Mouse (Mus musculus) Muller cell, postnatal 12 days (primary cell): ENCODE measurements around the gene Znhit2.

Experiments
- DNase-seq: peaks from one replicate; pipeline ENCODE4 v3.0.0-alpha.2; 2015; ENCODE audit errors: inconsistent ontology term

Znhit2 gene

DNA sequence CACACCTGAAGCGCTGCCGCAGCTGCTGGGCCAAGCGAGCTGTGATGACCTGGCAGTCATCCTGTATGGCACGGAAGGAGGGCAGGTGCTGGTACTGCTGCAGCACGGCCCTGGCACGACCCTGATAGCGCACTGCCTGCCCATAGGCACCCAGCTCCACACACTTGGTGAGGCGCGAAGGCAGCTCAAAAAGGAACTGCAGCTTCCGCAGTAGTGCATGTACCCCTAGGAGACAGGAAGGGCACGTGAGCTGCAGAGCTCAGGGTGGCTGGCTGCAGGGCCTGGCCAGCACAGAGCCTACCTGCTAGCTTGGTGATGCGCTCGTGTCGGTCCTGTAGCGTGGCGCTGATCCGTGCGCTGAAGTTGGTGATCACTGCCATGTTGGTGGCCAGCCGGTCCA is 10.3 kb downstream of the Znhit2 start:
- DNase-seq, result no peak

DNA sequence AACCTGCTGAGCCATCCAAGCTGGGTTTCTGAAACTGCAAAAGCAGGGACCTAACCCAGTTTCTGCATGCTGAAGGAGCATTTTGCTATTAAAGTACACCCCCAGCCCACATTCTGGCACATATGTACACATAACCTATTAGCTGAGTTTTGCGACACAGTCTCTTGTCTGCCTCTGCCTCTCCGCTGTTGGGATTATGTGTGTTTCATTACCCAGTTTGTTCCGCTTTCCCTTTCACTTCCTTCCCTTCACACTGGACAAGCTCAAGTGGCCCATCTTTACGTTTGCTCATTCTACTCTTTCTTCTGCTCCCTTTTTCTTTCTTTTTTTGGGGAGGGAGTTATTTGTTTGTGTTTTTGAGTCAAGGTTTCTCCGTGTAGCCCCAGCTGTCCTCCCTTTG is 12.9 kb downstream of the Znhit2 start:
- no peak for DNase-seq

DNA sequence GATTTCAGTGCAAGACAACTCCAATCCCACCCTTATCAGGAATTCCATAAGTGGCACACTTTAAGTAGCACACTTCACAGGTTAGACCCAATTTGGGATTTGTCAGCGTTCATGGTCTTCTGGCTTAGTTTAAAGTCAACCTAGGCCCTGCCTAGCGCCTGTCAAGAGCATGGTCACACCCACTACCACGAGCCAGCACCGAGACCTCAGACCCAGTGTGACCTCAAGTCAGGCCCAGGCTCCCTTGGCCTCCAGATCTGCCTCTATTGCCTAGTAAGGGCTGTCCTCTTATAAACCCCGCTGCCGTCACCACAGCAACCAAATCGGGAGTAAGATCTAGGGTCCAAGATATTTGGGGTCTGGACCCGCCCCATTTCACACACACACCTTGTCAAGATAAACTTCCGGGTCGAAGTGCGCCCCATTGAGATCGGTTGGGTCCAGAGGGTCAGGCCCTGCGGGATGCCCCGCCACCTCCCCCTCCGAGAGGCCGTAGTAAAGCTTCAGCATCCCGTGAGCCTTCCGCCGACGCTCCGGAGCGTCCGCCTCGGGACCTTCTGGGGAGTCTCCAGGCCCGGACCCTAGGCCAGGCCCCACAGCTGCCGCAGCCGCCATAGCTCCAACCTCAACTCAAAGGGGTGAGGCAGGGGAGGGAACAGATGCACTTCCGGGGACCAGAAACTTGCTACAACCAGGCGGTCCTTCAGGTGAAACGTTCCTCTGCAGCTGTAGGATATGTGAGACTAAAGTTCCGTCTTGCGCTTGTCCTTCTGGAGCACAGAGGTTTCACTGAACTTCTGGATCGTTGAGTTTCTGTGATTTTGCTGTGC is 15.8 kb downstream of the Znhit2 start, which contains the start of gene Vps51:
Vps51 (minus strand) TSS at position 668 of the 830 bp plus-strand sequence.
- DNase-seq, result peak; percentile 94

DNA sequence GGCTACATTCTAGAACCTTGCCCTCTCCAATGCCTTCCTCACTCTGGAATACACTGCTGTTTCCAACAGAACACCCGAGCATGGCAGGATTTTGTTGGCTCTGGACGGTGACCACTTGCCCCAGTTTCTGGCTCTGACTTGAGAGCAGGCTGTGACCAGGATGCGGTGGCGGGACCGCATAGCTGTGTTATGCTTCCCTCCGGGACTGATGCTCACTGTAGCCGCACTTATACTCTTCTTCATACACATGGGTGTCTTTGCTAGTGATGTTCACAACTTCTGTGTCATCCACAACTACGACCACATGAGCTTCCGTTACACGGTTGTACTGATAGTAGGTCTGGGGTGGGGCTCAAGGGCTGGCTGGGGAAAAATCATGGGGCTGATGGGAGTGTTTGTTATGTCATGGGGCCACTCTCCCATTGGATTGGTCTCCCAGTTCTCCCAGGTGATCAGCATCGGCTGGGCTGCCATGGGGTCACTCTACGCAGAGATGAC is 19.0 kb downstream of the Znhit2 start, which contains the start of gene Tmem262:
Tmem262 (plus strand) TSS at position 51 of the 498 bp plus-strand sequence.
- DNase-seq, result no peak

DNA sequence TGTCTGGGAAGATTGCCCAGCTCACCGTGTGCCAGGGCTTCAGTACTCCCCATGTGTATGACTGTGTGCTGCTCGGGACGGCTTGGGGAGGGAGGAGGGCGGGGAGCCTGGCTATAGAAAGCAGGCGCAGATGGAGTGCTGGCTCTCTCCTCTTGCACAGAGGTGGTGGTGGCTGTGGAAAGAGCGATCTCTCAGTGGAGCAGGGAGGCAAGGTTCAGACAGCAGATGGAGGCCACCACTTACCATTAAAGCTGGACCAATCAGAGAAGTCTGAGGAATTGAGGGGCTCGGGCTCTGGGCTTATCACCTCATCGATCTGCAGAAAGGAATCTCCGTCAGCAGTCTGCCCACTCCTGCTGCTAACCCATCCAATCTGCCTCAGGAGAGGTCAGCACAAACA is 21.2 kb downstream of the Znhit2 start, which contains the start of gene Gm28374:
Gm28374 (minus strand) TSS at position 101 of the 400 bp plus-strand sequence.
- no peak for DNase-seq

DNA sequence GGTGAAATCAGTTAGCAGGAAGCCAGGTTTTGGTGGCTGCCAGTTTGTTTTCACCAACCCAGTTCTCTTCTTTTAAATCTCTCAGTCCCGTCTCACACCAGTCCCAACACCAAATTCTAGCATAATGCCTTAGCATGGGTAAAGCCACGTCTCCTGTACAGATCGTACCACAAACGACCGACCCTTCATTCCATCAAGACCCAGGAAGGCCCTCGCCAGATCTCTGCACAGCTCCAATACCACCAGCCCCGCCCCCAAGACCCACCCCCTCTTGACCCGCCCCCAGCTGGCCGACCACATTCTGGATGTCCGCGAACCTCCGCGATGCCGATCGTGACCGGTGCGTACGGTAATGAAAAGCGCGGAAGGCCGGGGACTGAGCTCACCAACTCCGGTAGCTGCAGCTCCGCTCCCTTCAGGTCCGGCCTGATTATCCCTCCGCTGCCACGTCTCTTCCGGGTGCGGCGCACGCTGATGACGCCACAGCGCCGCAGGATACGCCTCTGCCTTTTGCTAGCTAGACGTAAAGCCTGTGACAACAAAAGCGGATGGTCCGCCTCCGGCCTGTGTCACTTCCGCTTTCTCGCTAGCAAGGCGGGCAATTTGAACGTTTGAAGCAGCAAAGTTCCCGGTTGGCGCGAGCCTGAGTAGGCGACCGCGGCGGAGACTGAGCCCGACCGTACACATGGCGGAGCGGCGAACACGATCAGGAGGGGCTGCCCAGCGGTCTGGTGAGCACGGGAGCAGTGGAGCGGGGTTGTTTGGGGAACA is 23.7 kb downstream of the Znhit2 start, which contains the start of the genes Zfpl1 and Cdca5:
Zfpl1 (minus strand) TSS at position 479 of the 771 bp plus-strand sequence.
Cdca5 (plus strand) TSS at position 506 of the 771 bp plus-strand sequence.
- DNase-seq, result peak; percentile 98

DNA sequence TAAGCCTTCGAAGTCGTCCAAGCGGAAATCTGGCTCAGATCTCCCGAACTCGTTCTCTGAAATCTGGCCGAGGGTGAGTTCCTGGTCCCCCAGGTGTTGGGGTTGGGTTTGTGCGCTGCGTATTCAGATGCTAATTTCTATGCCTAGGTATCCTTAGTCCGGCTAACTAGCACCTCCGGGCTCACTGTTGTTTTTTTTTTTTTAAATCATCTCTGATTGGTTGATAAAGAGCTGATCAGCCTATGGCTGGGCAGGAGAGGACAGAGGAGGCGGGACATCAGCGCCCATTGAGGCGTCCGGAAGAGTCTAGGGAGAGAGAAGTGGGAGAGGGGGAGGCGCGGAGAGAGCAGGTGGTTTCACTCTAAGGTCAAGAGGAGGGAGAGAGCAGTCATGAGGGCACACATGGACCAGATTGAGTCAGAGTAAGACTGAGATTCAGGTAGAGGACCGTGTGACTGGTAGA is 24.5 kb downstream of the Znhit2 start:
- DNase-seq, result peak; percentile 85

DNA sequence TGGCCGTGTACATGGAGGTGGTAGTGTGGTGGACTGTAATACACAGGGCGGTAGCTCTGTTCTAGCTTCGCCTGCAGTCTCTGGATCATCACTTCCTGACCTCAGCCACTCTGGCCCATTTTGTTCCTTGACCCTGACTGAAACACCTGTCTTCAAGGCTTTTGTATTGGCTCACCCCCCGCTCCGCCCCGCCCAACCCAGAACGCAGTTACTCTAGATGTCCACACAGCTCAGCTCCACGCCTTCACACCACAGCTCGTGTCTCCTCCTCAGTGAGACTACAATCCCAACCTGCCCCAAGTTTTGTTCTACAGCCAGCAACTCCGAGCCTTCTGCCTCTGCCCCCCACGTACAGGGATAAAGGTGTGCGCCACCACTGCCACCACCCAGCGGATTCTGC is 27.8 kb downstream of the Znhit2 start:
- DNase-seq, result no peak

DNA sequence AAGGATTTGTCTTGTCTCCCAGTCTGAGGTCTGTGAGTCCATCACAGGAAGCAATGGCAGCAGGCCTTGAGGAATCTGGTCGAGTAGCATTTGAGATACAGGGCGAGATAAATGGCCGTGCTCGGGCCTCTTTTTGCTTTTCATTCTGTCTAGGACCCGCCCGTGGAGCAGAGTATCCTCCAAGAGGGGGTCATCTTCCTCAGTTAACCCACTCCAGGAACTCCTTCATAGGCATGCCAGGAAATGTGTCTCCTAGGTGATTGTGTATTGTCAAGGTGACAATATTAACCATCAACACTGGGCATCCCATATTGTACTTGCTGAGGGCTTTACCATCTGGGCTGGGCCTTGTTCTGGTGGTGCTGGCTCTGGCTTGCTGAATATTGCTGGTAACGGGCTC is 33.1 kb downstream of the Znhit2 start, which contains the start of gene AC131692.1:
AC131692.1 (plus strand) TSS at position 301 of the 400 bp plus-strand sequence.
- no peak for DNase-seq

DNA sequence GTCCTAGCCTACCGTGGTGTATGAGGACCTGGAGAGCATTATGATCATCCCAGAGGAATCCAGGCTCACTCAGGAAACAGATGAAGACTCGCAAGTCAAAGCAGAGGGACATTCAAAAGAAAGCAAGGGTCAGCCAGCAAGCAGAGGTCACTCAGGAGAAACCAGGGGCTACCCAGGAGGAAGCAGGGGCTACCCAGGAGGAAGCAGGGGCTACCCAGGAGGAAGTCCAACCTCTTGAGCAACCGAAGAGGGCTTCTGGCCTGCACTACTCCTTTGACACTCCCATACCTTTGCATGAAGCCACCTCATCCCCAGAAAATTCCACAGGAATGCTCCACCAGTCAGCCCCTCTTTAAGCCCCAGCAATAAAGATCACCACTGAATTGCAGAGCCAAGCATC is 36.9 kb downstream of the Znhit2 start:
- no peak for DNase-seq

DNA sequence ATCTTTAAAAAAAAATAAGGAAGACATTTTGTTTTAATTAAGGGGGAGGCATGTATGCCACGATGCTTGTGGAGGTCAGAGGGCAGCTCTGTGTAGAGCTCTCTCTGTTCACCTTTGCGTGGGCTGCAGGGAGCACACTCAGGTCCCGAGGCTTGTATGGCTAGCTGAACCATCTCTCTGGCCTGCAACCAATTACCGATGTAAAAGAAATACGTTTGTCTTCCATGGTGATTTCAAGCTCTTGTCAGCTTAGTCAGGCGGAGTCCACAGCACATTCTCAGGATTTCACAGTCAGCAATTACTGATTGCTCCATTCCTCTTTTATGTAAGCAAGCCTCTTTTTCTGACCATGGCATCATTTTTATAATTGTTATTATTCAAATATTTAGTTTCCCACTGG is 40.2 kb downstream of the Znhit2 start:
- DNase-seq, result no peak

DNA sequence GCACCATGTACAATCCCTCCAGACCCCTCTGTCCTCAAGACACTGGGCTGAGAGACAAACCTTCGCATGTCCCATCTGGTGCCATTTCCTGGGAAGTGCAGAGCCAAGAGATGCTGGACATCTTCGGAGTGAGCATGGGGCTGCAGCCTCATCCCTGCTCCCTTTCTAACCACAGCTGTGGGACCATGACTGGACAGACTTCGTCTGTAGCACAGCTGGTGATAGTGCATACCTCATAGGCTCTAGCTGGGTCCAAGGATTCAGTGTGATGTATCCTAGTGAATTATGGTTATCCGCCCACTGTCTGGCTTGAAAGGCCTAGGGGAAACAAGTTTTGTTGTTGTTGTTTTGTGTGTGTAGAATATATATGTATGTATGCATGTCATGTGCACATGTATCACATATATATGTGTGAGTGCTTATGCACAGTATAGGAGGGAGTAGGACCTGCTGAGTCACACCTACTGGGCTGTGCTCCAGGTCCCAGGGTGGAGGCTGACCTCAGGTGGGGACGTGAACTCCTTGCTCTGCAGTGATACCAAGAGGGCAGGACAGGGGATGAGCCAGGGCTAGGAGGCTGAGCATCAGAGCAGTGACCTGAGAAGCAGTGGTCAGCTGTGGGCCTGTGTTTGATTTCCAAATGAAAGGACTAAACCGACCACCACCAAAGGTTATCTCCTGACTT is 41.3 kb downstream of the Znhit2 start:
- DNase-seq, result no peak

DNA sequence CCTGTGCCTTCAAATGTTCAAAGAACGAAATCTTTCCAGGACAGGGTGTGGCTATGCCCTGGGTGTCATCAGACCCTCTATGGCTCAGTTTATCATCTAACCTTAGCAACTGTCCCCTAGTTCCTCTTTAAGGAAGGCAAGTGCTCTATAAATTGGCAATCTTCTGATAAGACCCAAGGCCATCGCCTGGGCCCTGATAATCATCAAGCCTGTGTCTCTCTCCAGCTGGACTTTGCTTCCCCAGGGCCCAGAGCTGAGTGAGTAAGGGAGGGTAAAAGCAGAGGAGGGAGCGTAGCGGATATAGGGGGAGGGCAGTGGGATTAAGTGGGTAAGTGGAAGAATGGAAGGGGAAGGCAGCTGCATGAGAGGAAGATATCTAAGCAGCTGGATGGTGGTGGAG is 43.5 kb downstream of the Znhit2 start:
- no peak for DNase-seq

DNA sequence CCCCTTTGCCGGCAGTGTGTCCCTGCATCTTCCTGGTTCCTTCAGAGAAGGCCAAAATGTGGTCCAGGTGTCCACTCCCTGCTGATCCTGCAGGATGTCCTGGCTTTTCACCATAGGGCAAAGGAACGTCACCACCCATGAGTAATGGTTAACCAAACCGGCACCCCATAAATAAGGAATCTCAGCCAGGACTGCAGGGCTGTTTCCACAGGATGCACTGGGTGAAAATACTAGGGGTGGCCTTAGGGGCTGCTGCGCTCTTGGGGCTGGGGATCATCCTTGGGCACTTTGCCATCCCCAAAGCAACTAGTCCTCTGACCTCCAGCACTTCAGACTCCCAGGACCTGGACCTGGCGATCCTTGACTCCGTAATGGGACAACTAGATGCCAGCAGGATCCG is 44.6 kb downstream of the Znhit2 start, which contains the start of gene Naaladl1:
Naaladl1 (plus strand) TSS at position 197 of the 400 bp plus-strand sequence.
- DNase-seq, result no peak
